Mouse (Mus musculus) embryonic facial prominence, embryonic 11.5 days (tissue): ENCODE measurements around the gene Gse1. TPM values are rescaled to one million over a fixed set of nuclear protein-coding genes. Genes with fewer than 3 reads are reported as not detected.

ENCODE experiments used
- ATAC-seq: fragments of 200-750 bp; cut with Nextera tagmentation; replicated peaks from 2 replicates; pipeline ENCODE4 v1.8.0; 2017; ENCODE audit warnings: low read depth; ENCODE audit not compliant: insufficient number of reproducible peaks, low FRiP score, low TSS enrichment
- DNase-seq: peaks from one replicate; pipeline ENCODE4 v3.0.0-alpha.2; 2015; ENCODE audit warnings: low spot score
- H3K27ac ChIP-seq: fragments of 300-500 bp; sonication (generic); replicated peaks from 2 replicates; pipeline ENCODE4 v1.5.1; 2014; ENCODE audit warnings: mild to moderate bottlenecking, low read depth, low read length, control low read depth
- H3K27me3 ChIP-seq: fragments of 300-500 bp; sonication (generic); 2 replicates; pipeline ENCODE4 v1.6.1; 2014; ENCODE audit warnings: mild to moderate bottlenecking, low read length, moderate library complexity, mixed read lengths; ENCODE audit not compliant: control insufficient read depth, insufficient read depth
- H3K36me3 ChIP-seq: fragments of 300-500 bp; sonication (generic); replicated peaks from 2 replicates; pipeline ENCODE4 v1.6.1; 2014; ENCODE audit warnings: low read depth, mild to moderate bottlenecking, low read length, moderate library complexity, mixed read lengths; ENCODE audit not compliant: control insufficient read depth, insufficient read depth
- H3K4me1 ChIP-seq: fragments of 300-500 bp; sonication (generic); 2 replicates; pipeline ENCODE4 v1.6.1; 2014; ENCODE audit warnings: low read length, mixed read lengths; ENCODE audit not compliant: control insufficient read depth, insufficient read depth
- H3K4me2 ChIP-seq: fragments of 300-500 bp; sonication (generic); 2 replicates; pipeline ENCODE4 v1.6.1; 2014; ENCODE audit warnings: low read depth, mild to moderate bottlenecking, control low read depth, low read length, moderate library complexity
- H3K4me3 ChIP-seq: fragments of 300-500 bp; sonication (generic); 2 replicates; pipeline ENCODE4 v1.5.1; 2014; ENCODE audit warnings: low read depth, low read length, control low read depth
- H3K9ac ChIP-seq: fragments of 300-500 bp; sonication (generic); replicated peaks from 2 replicates; pipeline ENCODE4 v1.6.1; 2014; ENCODE audit warnings: mild to moderate bottlenecking, control low read depth, low read length
- H3K9me3 ChIP-seq: fragments of 300-500 bp; sonication (generic); replicated peaks from 2 replicates; pipeline ENCODE4 v1.6.1; 2016; ENCODE audit warnings: mild to moderate bottlenecking, low read length, inconsistent platforms, mixed read lengths; ENCODE audit not compliant: control insufficient read depth
- WGBS: fragments of 180-500 bp; shearing (Covaris S2); extraction: QIAGEN DNeasy Blood & Tissue Kit; methylation state at CpG from one replicate; pipeline ENCODE4 v1.1.7; 2014; 5-methylcytosine and 5-hydroxymethylcytosine counted together
- polyA plus RNA-seq: library from polyadenylated mRNA; unstranded; fragments of >200 nt; fragmentation: Nextera tagmentation; extraction: Ambion mirVana; gene quantifications from 2 replicates; pipeline ENCODE4 v1.2.1, GENCODE M21; 2014

Gene Gse1
- polyA plus RNA-seq, 1 experiment from 2014 or later: 8.1 TPM

DNA sequence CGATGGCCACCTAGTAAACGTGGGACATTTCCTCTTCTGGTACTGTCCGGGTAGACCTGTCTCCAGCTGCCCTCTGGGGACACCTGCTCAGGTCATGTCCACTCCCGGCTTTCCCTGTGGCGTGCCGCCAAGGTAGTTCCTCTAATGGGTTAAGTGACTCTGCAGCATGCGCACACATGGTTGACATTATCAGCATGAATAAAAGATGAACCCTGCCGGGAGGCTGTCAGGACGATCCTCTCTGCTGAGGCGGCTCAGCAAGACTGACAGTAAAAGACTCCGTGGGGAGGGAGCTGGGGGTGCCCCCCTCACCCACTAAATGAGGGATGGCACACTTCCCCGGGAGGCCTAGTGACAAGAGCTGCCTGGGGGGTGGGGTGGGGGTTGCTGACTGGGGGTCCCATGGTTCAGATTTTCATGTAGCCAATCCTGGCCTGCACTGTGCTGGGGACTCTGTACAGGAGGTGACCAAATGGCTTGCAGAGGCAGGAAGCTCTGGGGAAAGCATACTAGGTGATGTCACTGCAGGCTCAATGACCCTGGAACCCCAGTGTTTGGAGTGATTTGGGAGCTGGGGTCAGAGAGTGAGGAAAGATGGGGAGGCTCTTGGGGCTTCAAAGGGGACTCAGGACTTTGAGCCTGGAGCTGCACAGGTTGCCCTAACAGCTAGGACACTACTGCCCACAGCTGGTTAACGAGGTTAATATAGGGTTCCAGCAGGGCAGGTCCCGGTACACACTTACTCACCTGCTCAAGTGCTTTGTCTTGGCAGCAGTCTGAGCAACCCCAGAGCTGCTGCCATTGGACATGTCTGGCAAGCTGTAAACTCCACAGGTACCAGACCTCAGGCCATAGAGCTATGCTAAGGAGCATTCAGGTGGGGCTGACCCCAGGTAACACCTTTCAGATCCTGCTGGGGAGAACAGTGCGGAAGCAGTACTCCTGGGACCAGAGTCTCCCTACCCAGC, 169.5 kb downstream of the Gse1 start:
- H3K9ac ChIP-seq: no peak overlapping the region
- H3K36me3 ChIP-seq: no peaks in the 10 kb centered on the region; the same call in 1 of the 2 replicates
- H3K4me3 ChIP-seq: no peak overlapping the region
- peaks cover 5% of the 10 kb centered on the region; the same call in 1 of the 2 replicates for H3K4me1 ChIP-seq
- DNase-seq: peak; percentile 67
- no peak overlapping the region for H3K4me2 ChIP-seq
- 37% methylated on average over 15 of the region's 15 CpGs for WGBS
- no peaks in the 10 kb centered on the region for H3K9me3 ChIP-seq
- peak; percentile 40; the same call in 1 of the 2 replicates for ATAC-seq
- H3K27ac ChIP-seq: 0 out of 2 replicates have a peak overlapping the region, but pooled peaks have one; percentile 20
- H3K27me3 ChIP-seq: no peaks in the 10 kb centered on the region

DNA sequence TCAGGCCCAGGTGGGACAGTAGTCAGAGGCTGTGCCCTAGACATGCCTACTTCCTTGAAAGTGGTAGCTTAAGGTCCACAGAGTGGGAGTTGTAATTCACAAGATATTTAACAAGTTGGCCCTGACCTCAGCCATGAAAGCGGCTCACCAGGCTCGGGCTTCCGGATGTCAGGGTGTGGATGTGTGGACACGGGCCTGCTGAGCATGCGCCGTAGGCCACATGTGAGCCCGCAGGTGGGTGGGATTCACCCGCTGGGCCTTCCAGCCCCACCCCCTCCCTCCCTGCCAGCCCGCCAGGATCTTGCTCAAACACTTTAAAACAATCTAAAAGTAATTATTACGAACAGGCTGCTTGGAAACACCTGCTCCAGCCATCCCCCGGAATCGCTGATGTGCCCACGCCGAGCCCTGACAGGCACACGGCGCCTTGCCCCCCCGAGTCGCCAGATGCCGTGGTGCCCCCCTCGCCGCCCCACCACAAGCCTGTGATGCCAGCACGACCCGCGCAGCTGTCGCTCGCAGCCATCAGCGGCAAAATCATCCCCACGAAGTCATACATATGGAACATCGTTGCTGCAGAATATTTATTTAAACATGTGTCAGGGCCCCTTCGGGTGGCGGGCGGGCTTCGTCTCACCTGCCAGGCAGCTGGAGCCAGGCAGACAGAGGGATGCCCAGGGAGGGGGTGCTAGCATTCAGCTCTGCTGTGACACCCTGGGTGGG, 171.1 kb downstream of the Gse1 start:
- Histone ChIP-seq H3K9ac (no peak overlapping the region), H3K27ac (no peak overlapping the region), H3K36me3 (no peaks in the 10 kb centered on the region; the same call in 1 of the 2 replicates), H3K4me1 (peaks cover 5% of the 10 kb centered on the region; the same call in 1 of the 2 replicates), H3K27me3 (no peaks in the 10 kb centered on the region), H3K4me2 (no peak overlapping the region; the same call in 1 of the 2 replicates), H3K9me3 (no peaks in the 10 kb centered on the region), H3K4me3 (no peak overlapping the region)
- no peak for ATAC-seq
- WGBS: 64% methylated on average over 33 of the region's 33 CpGs
- DNase-seq: no peak

DNA sequence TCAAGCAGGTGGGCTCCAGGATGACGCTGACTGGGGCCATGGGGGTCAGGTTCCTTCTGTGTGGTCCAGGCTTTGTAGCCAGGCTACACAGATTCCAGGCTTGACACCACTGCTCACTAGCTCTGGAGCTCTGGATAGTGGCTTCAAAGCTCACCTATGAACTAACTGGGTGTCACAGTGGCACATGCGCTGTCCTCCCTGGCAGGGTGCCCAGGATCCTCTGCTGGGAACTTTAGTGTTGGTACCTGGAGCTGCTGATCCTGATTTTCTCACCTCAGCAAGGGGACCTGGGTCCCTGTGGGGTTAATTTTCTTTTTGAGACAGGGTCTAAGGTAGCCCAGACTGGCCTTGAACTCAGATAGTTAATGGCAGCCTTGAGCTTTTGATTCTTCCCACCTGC, 173.0 kb downstream of the Gse1 start:
- Histone ChIP-seq H3K27me3 (no peaks in the 10 kb centered on the region), H3K9ac (no peak overlapping the region), H3K9me3 (no peaks in the 10 kb centered on the region), H3K4me1 (peaks cover 5% of the 10 kb centered on the region; the same call in 1 of the 2 replicates), H3K4me3 (no peak overlapping the region), H3K27ac (no peak overlapping the region), H3K4me2 (no peak overlapping the region), H3K36me3 (no peaks in the 10 kb centered on the region; the same call in 1 of the 2 replicates)
- DNase-seq (no peak), ATAC-seq (no peak)
- WGBS: 78% methylated on average over 2 of the region's 2 CpGs

DNA sequence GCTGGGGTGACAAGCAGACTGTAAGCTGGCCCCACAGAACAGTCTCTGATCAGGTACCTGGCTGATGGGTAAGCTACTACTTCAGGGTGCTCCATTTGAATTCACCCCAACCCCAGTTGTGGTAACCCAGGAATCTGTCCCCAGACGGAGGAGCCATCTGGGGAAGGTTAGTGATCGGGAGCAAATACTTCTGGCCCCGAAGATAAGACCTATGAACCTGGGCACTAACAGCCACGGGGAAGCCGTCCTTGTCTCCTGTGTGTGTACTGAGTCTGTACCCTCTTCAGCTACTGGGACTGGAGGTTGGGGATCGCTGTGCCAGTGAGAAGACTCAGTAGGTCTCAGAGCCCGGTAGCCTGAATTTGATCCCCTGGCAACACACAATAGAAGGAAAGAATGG, 173.5 kb downstream of the Gse1 start:
- peaks cover 5% of the 10 kb centered on the region; the same call in 1 of the 2 replicates for H3K4me1 ChIP-seq
- H3K4me2 ChIP-seq: no peak overlapping the region
- no peak overlapping the region for H3K27ac ChIP-seq
- no peak for ATAC-seq
- no peak overlapping the region for H3K9ac ChIP-seq
- H3K36me3 ChIP-seq: no peaks in the 10 kb centered on the region; the same call in 1 of the 2 replicates
- WGBS: 85% methylated on average over 7 of the region's 7 CpGs
- DNase-seq: no peak
- H3K9me3 ChIP-seq: no peaks in the 10 kb centered on the region
- no peaks in the 10 kb centered on the region for H3K27me3 ChIP-seq
- no peak overlapping the region for H3K4me3 ChIP-seq

DNA sequence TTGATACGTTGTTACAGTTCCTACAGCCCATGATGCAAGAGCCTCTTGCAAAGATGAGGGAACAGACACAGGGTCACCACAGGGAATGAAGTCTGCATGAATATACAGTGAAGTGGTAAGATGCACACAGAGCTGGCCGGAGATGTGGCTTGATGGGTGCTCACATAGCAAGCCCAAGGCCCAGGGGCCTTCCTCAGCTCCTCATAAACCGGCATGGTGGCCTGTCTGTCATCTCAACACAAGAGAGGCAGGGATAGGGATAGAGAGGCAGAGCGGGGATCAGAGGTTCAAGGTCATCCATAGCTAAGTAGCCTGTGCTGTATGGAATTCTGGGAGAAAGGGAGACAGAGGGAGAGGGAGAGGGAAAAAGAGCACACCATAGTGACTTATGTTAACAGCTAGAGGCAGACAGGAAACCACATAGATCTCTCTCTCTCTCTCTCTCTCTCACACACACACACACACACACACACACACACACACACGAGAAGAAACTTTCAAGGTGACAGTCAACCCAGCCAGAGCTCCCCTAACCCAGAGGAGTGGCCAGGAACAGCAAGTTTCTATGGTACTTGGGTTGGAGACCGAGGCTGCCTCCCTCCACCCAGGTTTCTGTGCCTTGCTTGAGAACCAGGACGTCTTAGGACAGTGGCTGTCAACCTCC, 175.5 kb downstream of the Gse1 start:
- H3K4me2 ChIP-seq: no peak overlapping the region

DNA sequence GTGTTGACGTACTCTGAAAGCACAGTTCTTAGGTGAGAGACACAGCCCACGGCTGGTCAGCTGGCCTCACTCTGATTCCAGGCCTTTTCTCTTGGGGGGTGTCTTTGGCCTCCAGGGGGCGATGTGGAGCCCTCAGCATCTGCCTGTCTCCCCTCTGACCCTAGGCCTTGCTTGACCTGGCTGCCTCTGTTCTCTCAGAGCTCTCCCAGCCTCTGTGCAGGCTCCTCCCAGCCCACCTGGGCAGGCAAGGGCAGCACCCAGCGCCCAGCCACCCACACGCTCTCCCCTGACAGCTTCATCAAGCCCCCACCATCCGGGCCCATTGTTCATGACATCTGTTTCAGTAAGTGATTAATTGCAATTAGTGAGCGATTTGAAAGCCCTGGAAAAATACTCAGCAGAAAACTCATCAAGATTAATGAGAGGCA, 176.4 kb downstream of the Gse1 start:
- peaks cover 22% of the 10 kb centered on the region for H3K4me1 ChIP-seq
- H3K9ac ChIP-seq: no peak overlapping the region
- 42% methylated on average over 7 of the region's 7 CpGs for WGBS
- DNase-seq (peak; percentile 57), ATAC-seq (no peak)
- no peak overlapping the region for H3K4me3 ChIP-seq
- no peaks in the 10 kb centered on the region for H3K27me3 ChIP-seq
- H3K27ac ChIP-seq: no peak overlapping the region
- no peak overlapping the region for H3K4me2 ChIP-seq
- H3K9me3 ChIP-seq: no peaks in the 10 kb centered on the region
- H3K36me3 ChIP-seq: no peaks in the 10 kb centered on the region; the same call in 1 of the 2 replicates

More for the DNA sequence above, 175.5 kb downstream of the Gse1 start:
- Histone ChIP-seq H3K9me3 (no peaks in the 10 kb centered on the region), H3K27ac (no peak overlapping the region), H3K9ac (no peak overlapping the region), H3K4me3 (no peak overlapping the region), H3K4me1 (peaks cover 21% of the 10 kb centered on the region), H3K36me3 (no peaks in the 10 kb centered on the region; the same call in 1 of the 2 replicates), H3K27me3 (no peaks in the 10 kb centered on the region)
- DNase-seq: no peak
- WGBS: 79% methylated on average over 7 of the region's 7 CpGs
- no peak for ATAC-seq

DNA sequence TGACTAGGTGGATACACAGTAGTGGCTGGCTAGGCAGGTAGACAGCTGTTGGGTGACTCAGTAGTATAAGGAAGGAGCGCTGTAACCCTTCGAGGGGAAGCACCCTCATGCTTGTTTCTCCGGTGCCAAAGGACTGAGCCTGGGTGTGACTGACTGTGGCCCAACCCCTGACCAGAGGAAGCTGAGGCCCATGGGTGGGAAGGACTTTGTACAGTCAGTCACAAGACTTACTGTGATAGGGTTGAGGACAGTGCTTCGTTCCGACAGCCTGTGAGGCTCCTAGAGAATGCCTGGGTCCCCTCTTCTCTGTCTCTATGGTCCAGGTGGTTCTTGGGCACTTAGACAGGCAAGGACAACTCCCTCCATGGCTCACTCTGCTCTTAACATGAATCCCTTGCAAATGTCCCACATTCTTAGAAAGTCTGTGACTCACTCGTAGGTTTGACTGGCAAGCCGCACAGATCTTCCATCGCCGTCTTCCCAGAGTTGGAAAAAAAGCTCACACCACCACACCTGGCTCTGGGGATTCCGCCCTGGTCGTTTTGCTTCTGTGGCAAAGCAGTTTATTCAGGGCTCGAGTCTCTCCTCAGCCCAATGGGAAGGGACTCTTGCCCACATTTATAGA, 177.9 kb downstream of the Gse1 start:
- ATAC-seq (no peak), DNase-seq (no peak)
- Histone ChIP-seq H3K27me3 (no peaks in the 10 kb centered on the region), H3K9me3 (no peaks in the 10 kb centered on the region), H3K4me2 (no peak overlapping the region), H3K27ac (no peak overlapping the region), H3K4me1 (peaks cover 24% of the 10 kb centered on the region), H3K4me3 (no peak overlapping the region), H3K36me3 (no peaks in the 10 kb centered on the region; the same call in 1 of the 2 replicates), H3K9ac (no peak overlapping the region)
- 92% methylated on average over 12 of the region's 12 CpGs for WGBS
